Mouse (Mus musculus) CH12.LX (cell line): ENCODE data around the gene Rap1a. TPM values are rescaled to one million over a fixed set of nuclear protein-coding genes. Genes with fewer than 3 reads are reported as not detected.

Experiments used
- DNase-seq: peaks from one replicate; pipeline ENCODE4 v3.0.0-alpha.2; 2013; ENCODE audit errors: extremely low read depth
- H3K27ac ChIP-seq: 2 replicates; pipeline ENCODE4 v1.5.1; 2012; ENCODE audit warnings: low read depth, mild to moderate bottlenecking, control low read depth, moderate library complexity; ENCODE audit not compliant: insufficient read depth
- H3K27me3 ChIP-seq: replicated peaks from 2 replicates; pipeline ENCODE3; 2012; ENCODE audit warnings: inconsistent platforms
- H3K36me3 ChIP-seq, 2 experiments: replicated peaks in 1 of 2; 2 replicates each; pipeline versions ENCODE3 to v1.6.1; 2012; ENCODE audit warnings: inconsistent platforms in 1 of 2, low read length in 1 of 2, mild to moderate bottlenecking in 1 of 2, mixed read lengths in 1 of 2, moderate library complexity in 1 of 2; ENCODE audit not compliant: control insufficient read depth in 1 of 2, insufficient read depth in 1 of 2
- H3K4me1 ChIP-seq, 2 experiments: 2 replicates each; pipeline ENCODE4 v1.6.1; 2012; ENCODE audit warnings: inconsistent platforms in 1 of 2, moderate library complexity in 1 of 2; ENCODE audit not compliant: insufficient read depth in 2 of 2, control insufficient read depth in 1 of 2
- H3K4me2 ChIP-seq: 2 replicates; pipeline ENCODE4 v1.6.1; 2012; ENCODE audit warnings: low read depth, mild to moderate bottlenecking, control low read depth; ENCODE audit not compliant: poor library complexity, insufficient read depth, severe bottlenecking
- H3K4me3 ChIP-seq, 3 experiments: fragments of 150-350 bp in 1 of 3; sonication (generic) in 1 of 3; replicated peaks in 1 of 3; 2 replicates each; pipeline versions ENCODE3 to v1.5.1; 2011 to 2012; ENCODE audit warnings: low read depth in 2 of 3, low read length in 2 of 3, mild to moderate bottlenecking in 2 of 3, moderate library complexity in 2 of 3, control low read depth in 1 of 3, improper control_type of control experiment in 1 of 3, inconsistent platforms in 1 of 3, mixed read lengths in 1 of 3; ENCODE audit not compliant: poor library complexity in 1 of 3
- H3K79me2 ChIP-seq: replicated peaks from 2 replicates; pipeline ENCODE4 v1.6.1; 2012; ENCODE audit warnings: mild to moderate bottlenecking, moderate library complexity; ENCODE audit not compliant: control insufficient read depth, poor library complexity, insufficient read depth, severe bottlenecking; ENCODE audit errors: extremely low read depth
- H3K9ac ChIP-seq: 2 replicates; pipeline ENCODE4 v1.6.1; 2012; ENCODE audit warnings: low read depth, mild to moderate bottlenecking, control low read depth, moderate library complexity; ENCODE audit not compliant: insufficient read depth
- H3K9me3 ChIP-seq: replicated peaks from 2 replicates; pipeline ENCODE3; 2012; ENCODE audit warnings: low read length, inconsistent platforms, mixed read lengths
- BHLHE40 ChIP-seq: IDR thresholded peaks from 2 replicates; pipeline ENCODE4 v1.6.1; 2011; ENCODE audit warnings: mild to moderate bottlenecking, low read depth, low read length, improper control_type of control experiment
- CHD2 ChIP-seq: IDR thresholded peaks from 2 replicates; pipeline ENCODE4 v1.6.1; 2011; ENCODE audit warnings: low read length, improper control_type of control experiment
- GABPA ChIP-seq: IDR thresholded peaks from 2 replicates; pipeline ENCODE4 v1.6.1; 2012; ENCODE audit warnings: low read depth, low read length, improper control_type of control experiment, inconsistent platforms; ENCODE audit not compliant: insufficient replicate concordance
- JUN ChIP-seq: IDR thresholded peaks from 2 replicates; pipeline ENCODE4 v1.6.1; 2011; ENCODE audit warnings: low read depth, mild to moderate bottlenecking, low read length, improper control_type of control experiment, moderate library complexity; ENCODE audit not compliant: insufficient read depth
- MAFK ChIP-seq: IDR thresholded peaks from 2 replicates; pipeline ENCODE4 v1.6.1; 2011; ENCODE audit warnings: low read length, improper control_type of control experiment; ENCODE audit not compliant: insufficient replicate concordance
- MAX ChIP-seq: IDR thresholded peaks from 2 replicates; pipeline ENCODE4 v1.6.1; 2011; ENCODE audit warnings: low read length, improper control_type of control experiment
- MEF2A ChIP-seq: IDR thresholded peaks from 2 replicates; pipeline ENCODE4 v1.6.1; 2014; ENCODE audit warnings: low read depth, mild to moderate bottlenecking, inconsistent platforms, low read length, improper control_type of control experiment, borderline replicate concordance
- MXI1 ChIP-seq: IDR thresholded peaks from 2 replicates; pipeline ENCODE4 v1.6.1; 2011; ENCODE audit warnings: mild to moderate bottlenecking, low read depth, low read length, improper control_type of control experiment
- MYC ChIP-seq: IDR thresholded peaks from 2 replicates; pipeline ENCODE4 v1.6.1; 2011; ENCODE audit warnings: low read depth, mild to moderate bottlenecking, improper control_type of control experiment, low read length
- NRF1 ChIP-seq: IDR thresholded peaks from 2 replicates; pipeline ENCODE4 v1.6.1; 2014; ENCODE audit warnings: low read depth, mild to moderate bottlenecking, inconsistent platforms, low read length, improper control_type of control experiment, moderate library complexity
- TBP ChIP-seq: conservative IDR thresholded peaks from 2 replicates; pipeline ENCODE4 v1.6.1; 2011; ENCODE audit warnings: low read depth, low read length, improper control_type of control experiment
- TCF12 ChIP-seq: IDR thresholded peaks from 2 replicates; pipeline ENCODE4 v1.6.1; 2014; ENCODE audit warnings: low read depth, mild to moderate bottlenecking, inconsistent platforms, low read length, improper control_type of control experiment
- UBTF ChIP-seq: IDR thresholded peaks from 2 replicates; pipeline ENCODE4 v1.6.1; 2012; ENCODE audit warnings: low read depth, mild to moderate bottlenecking, inconsistent platforms, low read length, improper control_type of control experiment, moderate library complexity
- USF1 ChIP-seq: IDR thresholded peaks from 2 replicates; pipeline ENCODE4 v1.6.1; 2014; ENCODE audit warnings: low read depth, mild to moderate bottlenecking, inconsistent platforms, low read length, improper control_type of control experiment
- USF2 ChIP-seq: conservative IDR thresholded peaks from 2 replicates; pipeline ENCODE4 v1.6.1; 2011; ENCODE audit warnings: low read depth, low read length, improper control_type of control experiment
- ZC3H11A ChIP-seq: IDR thresholded peaks from 2 replicates; pipeline ENCODE4 v1.6.1; 2012; ENCODE audit warnings: low read depth, mild to moderate bottlenecking, inconsistent platforms, low read length, improper control_type of control experiment
- ZKSCAN1 ChIP-seq: IDR thresholded peaks from 2 replicates; pipeline ENCODE4 v1.6.1; 2012; ENCODE audit warnings: low read depth, inconsistent platforms, low read length, improper control_type of control experiment, borderline replicate concordance
- dilution Hi-C: fragments of 300-500 bp; cut with MboI; formaldehyde crosslinking; loops from 2 replicates; pipeline ENCODE4 v1.14.3; 2020; ENCODE audit warnings: low sequenced_read_pairs; ENCODE audit not compliant: extremely low pct_unique_long_range_greater_than_20kb, extremely low pct_ligation_motif_present
- in situ Hi-C: fragments of 300-500 bp; cut with MboI; formaldehyde crosslinking; loops from 3 replicates; pipeline ENCODE4 v1.14.3; 2019; ENCODE audit warnings: low sequenced_read_pairs, low pct_ligation_motif_present, low pct_unique_long_range_greater_than_20kb, mixed read lengths
- polyA plus RNA-seq: library from polyadenylated mRNA; unstranded; fragments of >175 nt; gene quantifications from 2 replicates; pipeline ENCODE4 v1.2.1, GENCODE M21; 2012; ENCODE audit warnings: low read depth; ENCODE audit not compliant: insufficient read length
- total RNA-seq, 2 experiments: library from RNA; depleted of rRNA; stranded (reverse); fragments of 300-350 nt in 1 of 2; fragments of >200 nt in 1 of 2; gene quantifications; 2 replicates each; pipeline ENCODE4 v1.2.3; 2012 to 2014

Rap1a gene
- total and polyA plus RNA-seq, 3 experiments: 63.3 to 250 (median 209) TPM

DNA sequence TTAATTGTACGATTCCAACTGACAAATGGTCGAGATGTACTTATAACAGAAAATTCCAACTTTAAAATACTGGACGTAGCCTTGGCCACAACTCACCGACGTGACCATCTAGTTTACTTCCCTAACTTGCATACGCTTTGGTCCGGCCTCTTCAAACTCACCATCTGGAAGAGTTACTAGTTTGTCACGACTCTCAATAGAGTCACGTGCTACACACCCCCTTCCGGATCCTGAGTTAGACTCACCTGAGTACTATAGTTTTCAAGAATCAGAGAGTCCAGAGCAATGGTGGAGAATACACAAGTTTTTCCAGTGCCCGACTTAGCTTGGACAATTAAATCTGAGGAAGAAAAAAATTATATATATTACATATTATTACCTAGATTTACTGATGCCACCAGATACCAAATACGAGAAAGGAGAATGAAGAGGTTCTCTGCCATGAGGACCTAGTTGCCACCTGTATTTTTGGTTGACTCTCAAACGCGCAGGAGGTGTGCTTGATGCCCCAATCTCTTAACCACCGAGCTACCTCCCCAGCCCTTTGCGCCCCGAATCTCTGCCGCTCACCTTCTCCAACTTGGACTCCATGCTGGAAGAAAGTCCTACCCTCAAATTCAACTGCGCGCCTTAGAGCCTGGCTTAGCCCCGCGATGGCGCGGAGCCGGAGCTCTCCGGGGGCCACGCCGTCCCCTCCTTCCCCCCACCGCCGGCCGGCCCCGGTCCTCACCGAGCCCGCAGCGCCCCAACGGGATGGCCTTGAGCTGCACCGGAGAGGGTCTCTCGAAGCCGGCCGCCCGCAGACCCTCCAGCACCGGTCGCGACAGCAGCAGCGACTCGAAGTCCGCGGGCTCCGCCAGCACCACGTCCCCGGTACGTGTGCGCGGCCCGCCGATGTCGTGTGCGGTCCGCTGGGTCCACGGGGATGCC is 114.5 kb downstream of the Rap1a start:
- TF ChIP-seq USF2 (peak; percentile 58), USF1 (peak; percentile 62), JUN (no peak), MEF2A (no peak), GABPA (no peak), MYC (peak; percentile 21; the same call in 1 of the 2 replicates), MAX (peak; percentile 66), BHLHE40 (peak; percentile 93), MXI1 (peak; percentile 67; the same call in 1 of the 2 replicates), NRF1 (no peak)
- dilution Hi-C loops: loop anchor here (25.0 kb wide), 1 partner anchor 226 kb away; no protein-coding TSS in a partner anchor
- peak overlapping the region; percentile 77 to 97 (median 93) for H3K4me3 ChIP-seq
- H3K79me2 ChIP-seq: peaks cover 22% of the 10 kb centered on the region
- DNase-seq: peak; percentile 53
- H3K27me3 ChIP-seq: peaks cover 5% of the 10 kb centered on the region
- H3K27ac ChIP-seq: peak overlapping the region; percentile 60
- peaks cover 19 to 31% of the 10 kb centered on the region in 2 experiments for H3K36me3 ChIP-seq
- H3K9me3 ChIP-seq: no peaks in the 10 kb centered on the region
- in situ Hi-C loops: loop anchor here (5.0 to 25.0 kb wide), 3 partner anchors 36 to 211 kb away; partner anchors contain the start of gene Rap1a
- H3K4me2 ChIP-seq: peak overlapping the region; percentile 91
- H3K9ac ChIP-seq: peak overlapping the region; percentile 79
- peaks cover 4 to 21% of the 10 kb centered on the region in 2 experiments; a peak in 3 of 4 replicates for H3K4me1 ChIP-seq

- no peak overlapping the region for H3K4me2 ChIP-seq
- H3K9me3 ChIP-seq: no peaks in the 10 kb centered on the region
- H3K9ac ChIP-seq: no peak overlapping the region
- peaks cover 0 to 13% of the 10 kb centered on the region in 2 experiments; a peak in 2 of 4 replicates for H3K4me1 ChIP-seq
- TF ChIP-seq MAX (no peak), ZKSCAN1 (no peak), GABPA (no peak), CHD2 (no peak), TBP (no peak), MEF2A (no peak), MAFK (no peak), TCF12 (no peak), USF1 (no peak), ZC3H11A (no peak), UBTF (no peak)
- no peaks in the 10 kb centered on the region for H3K27me3 ChIP-seq
- no peak for DNase-seq
- no peak overlapping the region for H3K4me3 ChIP-seq
- H3K36me3 ChIP-seq: peaks cover 48 to 79% of the 10 kb centered on the region in 2 experiments
- in situ Hi-C loops: loop anchor here (25.0 kb wide), 1 partner anchor 132 kb away; the partner anchor contains the start of gene Rap1a
- dilution Hi-C loops: loop anchor here (25.0 kb wide), 1 partner anchor 232 kb away; no protein-coding TSS in a partner anchor
- H3K79me2 ChIP-seq: peaks cover 10% of the 10 kb centered on the region
- H3K27ac ChIP-seq: no peak overlapping the region
Measured at GRCm38 (mm10) chr3:105680346-105680745, 120.8 kb downstream of the Rap1a start.

Other genes with a start within 250 kb of the Rap1a start
- 30.8 and 40.9 TPM in 2 replicates for gene Ddx20, start 113.8 kb downstream of the Rap1a start, total RNA-seq (2012; rRNA removed)
- gene Ddx20, start 113.8 kb downstream of the Rap1a start, total RNA-seq (2014; rRNA removed): 66.5 and 76.0 TPM in 2 replicates
- gene Ddx20, start 113.8 kb downstream of the Rap1a start, polyA plus RNA-seq: 42.0 and 50.4 TPM in 2 replicates
- 3.1 and 3.4 TPM in 2 replicates for gene Inka2, start 96.7 kb downstream of the Rap1a start, total RNA-seq (2012; rRNA removed)
- 0.93 and 1.0 TPM in 2 replicates for gene Inka2, start 96.7 kb downstream of the Rap1a start, total RNA-seq (2014; rRNA removed)
- gene Inka2, start 96.7 kb downstream of the Rap1a start, polyA plus RNA-seq: 1.9 and 2.5 TPM in 2 replicates
- gene Adora3, start 69.5 kb upstream of the Rap1a start, total RNA-seq (2012; rRNA removed): 1.1 and 1.2 TPM in 2 replicates
- 0.54 and 0.73 TPM in 2 replicates for gene Adora3, start 69.5 kb upstream of the Rap1a start, total RNA-seq (2014; rRNA removed)
- gene Adora3, start 69.5 kb upstream of the Rap1a start, polyA plus RNA-seq: 1.3 and 1.4 TPM in 2 replicates
- gene Tmigd3, start 69.6 kb upstream of the Rap1a start, total RNA-seq (2012; rRNA removed): 0.25 TPM in 1 of 2 replicates, not detected in the other
- not detected in 2 replicates for gene Tmigd3, start 69.6 kb upstream of the Rap1a start, total RNA-seq (2014; rRNA removed)
- gene Tmigd3, start 69.6 kb upstream of the Rap1a start, polyA plus RNA-seq: 1.3 TPM in 1 of 2 replicates, not detected in the other
- gene I830077J02Rik, start 131.3 kb upstream of the Rap1a start, total RNA-seq (2012; rRNA removed): 0.84 and 1.3 TPM in 2 replicates
- gene I830077J02Rik, start 131.3 kb upstream of the Rap1a start, total RNA-seq (2014; rRNA removed): 2.9 and 3.2 TPM in 2 replicates
- gene I830077J02Rik, start 131.3 kb upstream of the Rap1a start, polyA plus RNA-seq: 8.3 and 10.2 TPM in 2 replicates
- gene Wdr77, start 158.0 kb upstream of the Rap1a start, total RNA-seq (2012; rRNA removed): 87.4 and 114 TPM in 2 replicates
- gene Wdr77, start 158.0 kb upstream of the Rap1a start, total RNA-seq (2014; rRNA removed): 86.7 and 91.2 TPM in 2 replicates
- gene Wdr77, start 158.0 kb upstream of the Rap1a start, polyA plus RNA-seq: 203 and 235 TPM in 2 replicates
- gene Atp5f1, start 158.8 kb upstream of the Rap1a start, total RNA-seq (2012; rRNA removed): 317 and 342 TPM in 2 replicates
- gene Atp5f1, start 158.8 kb upstream of the Rap1a start, total RNA-seq (2014; rRNA removed): 676 and 764 TPM in 2 replicates
- 494 and 505 TPM in 2 replicates for gene Atp5f1, start 158.8 kb upstream of the Rap1a start, polyA plus RNA-seq
- gene Ovgp1, start 172.4 kb upstream of the Rap1a start, total RNA-seq (2012; rRNA removed): 1.4 and 1.6 TPM in 2 replicates
- 2.3 TPM in 2 replicates for gene Ovgp1, start 172.4 kb upstream of the Rap1a start, total RNA-seq (2014; rRNA removed)
- 4.3 and 5.6 TPM in 2 replicates for gene Ovgp1, start 172.4 kb upstream of the Rap1a start, polyA plus RNA-seq
- 5.4 and 8.1 TPM in 2 replicates for gene Pifo, start 213.3 kb upstream of the Rap1a start, total RNA-seq (2012; rRNA removed)
- gene Pifo, start 213.3 kb upstream of the Rap1a start, total RNA-seq (2014; rRNA removed): 13.7 and 16.4 TPM in 2 replicates
- 7.1 and 7.7 TPM in 2 replicates for gene Pifo, start 213.3 kb upstream of the Rap1a start, polyA plus RNA-seq
- gene Chil5, start 231.5 kb upstream of the Rap1a start, total RNA-seq (2012; rRNA removed): not detected in 2 replicates
- not detected in 2 replicates for gene Chil5, start 231.5 kb upstream of the Rap1a start, total RNA-seq (2014; rRNA removed)
- gene Chil5, start 231.5 kb upstream of the Rap1a start, polyA plus RNA-seq: 0.30 and 0.31 TPM in 2 replicates